Mouse (Mus musculus) forebrain, embryonic 14.5 days (tissue): Measurements from ENCODE around the gene Ccl26. TPM values are rescaled to one million over a fixed set of nuclear protein-coding genes. Genes with fewer than 3 reads are reported as not detected.

Experiments
- ATAC-seq: fragments of 200-750 bp; cut with Nextera tagmentation; 2 replicates; pipeline ENCODE4 v1.8.0; 2017; ENCODE audit warnings: mild to moderate bottlenecking, moderate library complexity
- DNase-seq: peaks from one replicate; pipeline ENCODE4 v3.0.0-alpha.2; 2015; ENCODE audit warnings: low spot score
- H3K27ac ChIP-seq: fragments of 300-500 bp; sonication (generic); 2 replicates; pipeline ENCODE4 v1.5.1; 2014; ENCODE audit warnings: low read depth, mild to moderate bottlenecking, control low read depth, low read length, moderate library complexity
- H3K27me3 ChIP-seq: fragments of 300-500 bp; sonication (generic); replicated peaks from 2 replicates; pipeline ENCODE4 v1.6.1; 2014; ENCODE audit warnings: low read length, control low read depth, mixed read lengths; ENCODE audit not compliant: control insufficient read depth, insufficient read depth
- H3K36me3 ChIP-seq: fragments of 300-500 bp; sonication (generic); 2 replicates; pipeline ENCODE4 v1.6.1; 2014; ENCODE audit warnings: low read length, control low read depth; ENCODE audit not compliant: control insufficient read depth, insufficient read depth
- H3K4me1 ChIP-seq: fragments of 300-500 bp; sonication (generic); 2 replicates; pipeline ENCODE4 v1.6.1; 2014; ENCODE audit warnings: antibody characterized with exemption, low read length, control low read depth; ENCODE audit not compliant: control insufficient read depth, insufficient read depth
- H3K4me2 ChIP-seq: fragments of 300-500 bp; sonication (generic); 2 replicates; pipeline ENCODE4 v1.6.1; 2014; ENCODE audit warnings: mild to moderate bottlenecking, control low read depth, low read length
- H3K4me3 ChIP-seq: fragments of 300-500 bp; sonication (generic); 2 replicates; pipeline ENCODE4 v1.5.1; 2014; ENCODE audit warnings: low read depth, low read length, control low read depth
- H3K9ac ChIP-seq: fragments of 300-500 bp; sonication (generic); 2 replicates; pipeline ENCODE4 v1.6.1; 2014; ENCODE audit warnings: mild to moderate bottlenecking, low read length, control low read depth, moderate library complexity
- H3K9me3 ChIP-seq: fragments of 300-500 bp; sonication (generic); replicated peaks from 2 replicates; pipeline ENCODE4 v1.6.1; 2016; ENCODE audit warnings: low read length, control low read depth, mixed read lengths; ENCODE audit not compliant: control insufficient read depth
- WGBS: fragments of 180-500 bp; shearing (Covaris S2); extraction: QIAGEN DNeasy Blood & Tissue Kit; methylation state at CpG from one replicate; pipeline ENCODE4 v1.1.7; 2014; 5-methylcytosine and 5-hydroxymethylcytosine counted together
- polyA plus RNA-seq: library from polyadenylated mRNA; unstranded; fragments of >200 nt; fragmentation: Nextera tagmentation; extraction: Ambion mirVana; gene quantifications from 2 replicates; pipeline ENCODE4 v1.2.1, GENCODE M21; 2014

Gene Ccl26
- polyA plus RNA-seq, 1 experiment from 2014 or later = not detected

DNA sequence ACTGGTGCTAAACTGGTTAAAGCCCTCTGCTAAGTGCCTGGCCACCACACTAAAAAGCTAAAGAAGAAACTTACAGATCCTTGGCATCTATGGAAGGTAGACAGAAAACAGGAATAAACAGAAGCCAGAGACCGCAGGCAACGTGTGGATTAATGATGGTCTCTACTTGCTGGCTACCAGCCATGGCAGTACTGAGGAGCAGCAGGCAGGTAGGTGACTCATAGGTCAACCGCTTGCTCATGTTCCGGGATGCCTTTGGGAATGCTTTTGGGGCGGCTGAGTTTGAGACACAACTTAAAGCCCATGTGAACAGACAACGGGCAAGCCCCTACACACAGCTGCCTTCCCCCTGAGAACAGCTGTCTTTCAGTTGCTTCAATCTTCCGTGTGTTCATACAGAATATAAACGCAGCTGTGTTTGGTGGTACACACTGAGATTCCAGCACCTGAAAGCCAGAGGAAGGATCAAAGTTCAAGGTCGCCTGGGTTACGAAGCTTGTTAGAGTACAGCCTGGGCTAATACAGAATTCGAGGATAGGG, 32.0 kb downstream of the Ccl26 start:
- ATAC-seq = no peak

DNA sequence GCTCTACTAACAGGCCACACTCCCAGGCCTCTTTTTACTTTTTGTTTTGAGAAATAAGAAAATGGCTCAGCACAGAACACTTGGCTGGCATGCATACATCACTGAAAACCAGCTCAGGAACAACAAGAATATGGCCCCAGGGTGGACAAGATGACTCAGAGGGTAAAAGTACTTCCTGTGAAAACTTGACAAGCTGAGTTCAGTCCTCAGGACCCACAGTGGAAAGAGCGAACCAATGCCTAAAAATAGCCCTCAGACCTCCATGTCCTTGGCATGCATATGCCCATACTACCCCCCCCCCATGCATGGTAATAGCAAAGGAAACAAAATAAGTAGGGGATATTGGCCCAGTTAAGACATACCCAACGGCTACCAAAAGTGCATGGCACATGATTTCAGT, 33.4 kb downstream of the Ccl26 start:
- Histone ChIP-seq H3K27ac (no peak overlapping the region), H3K36me3 (no peaks in the 10 kb centered on the region), H3K27me3 (no peaks in the 10 kb centered on the region), H3K4me2 (no peak overlapping the region), H3K9me3 (no peaks in the 10 kb centered on the region), H3K4me1 (no peaks in the 10 kb centered on the region), H3K9ac (no peak overlapping the region), H3K4me3 (no peak overlapping the region)
- ATAC-seq (no peak), DNase-seq (no peak)
- 92% methylated on average over 2 of the region's 2 CpGs for WGBS

More for the DNA sequence above, 32.0 kb downstream of the Ccl26 start:
- Histone ChIP-seq H3K4me3 (no peak overlapping the region), H3K27me3 (no peaks in the 10 kb centered on the region), H3K4me1 (no peaks in the 10 kb centered on the region), H3K9me3 (no peaks in the 10 kb centered on the region), H3K4me2 (no peak overlapping the region), H3K27ac (no peak overlapping the region), H3K36me3 (no peaks in the 10 kb centered on the region), H3K9ac (no peak overlapping the region)
- DNase-seq = no peak
- WGBS = 85% methylated on average over 11 of the region's 11 CpGs

DNA sequence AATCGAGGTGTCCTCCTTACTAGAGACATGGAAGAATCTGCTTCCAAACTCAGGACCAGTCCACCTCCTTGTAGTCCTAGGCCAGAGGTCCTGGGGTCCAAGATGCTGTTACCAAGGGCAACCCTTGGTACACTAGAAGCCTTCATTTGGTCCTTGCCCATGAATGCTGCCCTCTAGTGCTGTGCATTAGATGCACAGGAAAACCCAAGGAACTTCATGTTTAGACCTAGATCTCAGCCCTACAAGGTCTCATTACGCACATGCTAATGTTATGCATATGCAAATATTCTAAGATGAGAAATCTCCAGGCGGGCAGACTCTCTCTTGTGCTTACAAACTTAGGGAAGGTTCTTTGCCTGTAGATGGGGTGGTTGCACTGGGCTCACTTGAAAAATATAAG, 34.1 kb downstream of the Ccl26 start:
- no peak overlapping the region for H3K4me2 ChIP-seq
- no peak overlapping the region for H3K4me3 ChIP-seq
- H3K27me3 ChIP-seq = no peaks in the 10 kb centered on the region
- H3K9ac ChIP-seq = no peak overlapping the region
- no peaks in the 10 kb centered on the region for H3K9me3 ChIP-seq
- no peaks in the 10 kb centered on the region for H3K36me3 ChIP-seq
- no peaks in the 10 kb centered on the region for H3K4me1 ChIP-seq
- no peak for DNase-seq
- no peak for ATAC-seq
- H3K27ac ChIP-seq = no peak overlapping the region
- 70% methylated on average over 3 of the region's 3 CpGs for WGBS

DNA sequence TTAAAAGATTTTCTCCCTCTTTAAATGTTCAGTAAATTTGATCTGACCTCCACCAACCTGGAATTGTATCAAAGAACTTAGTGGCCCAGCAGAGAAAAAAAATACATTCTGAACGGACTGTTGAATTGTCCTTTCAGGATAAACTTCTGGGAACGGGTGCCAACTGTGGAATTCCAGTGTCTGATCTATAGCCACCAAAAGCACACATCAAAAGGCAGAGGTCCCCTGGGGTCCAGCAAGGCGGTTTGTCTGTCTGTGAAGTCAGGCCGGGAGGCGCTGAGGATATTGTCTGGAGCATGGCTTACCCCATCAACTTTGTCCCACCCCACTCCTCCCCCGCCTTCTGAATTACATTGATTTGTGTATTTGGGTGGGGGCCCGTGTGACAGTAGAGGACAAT, 35.4 kb downstream of the Ccl26 start:
- Histone ChIP-seq H3K4me3 (no peak overlapping the region), H3K9me3 (no peaks in the 10 kb centered on the region), H3K27ac (no peak overlapping the region), H3K36me3 (no peaks in the 10 kb centered on the region), H3K4me2 (no peak overlapping the region), H3K4me1 (no peaks in the 10 kb centered on the region), H3K27me3 (no peaks in the 10 kb centered on the region), H3K9ac (no peak overlapping the region)
- 40% methylated on average over 7 of the region's 7 CpGs for WGBS
- DNase-seq (no peak), ATAC-seq (no peak)

DNA sequence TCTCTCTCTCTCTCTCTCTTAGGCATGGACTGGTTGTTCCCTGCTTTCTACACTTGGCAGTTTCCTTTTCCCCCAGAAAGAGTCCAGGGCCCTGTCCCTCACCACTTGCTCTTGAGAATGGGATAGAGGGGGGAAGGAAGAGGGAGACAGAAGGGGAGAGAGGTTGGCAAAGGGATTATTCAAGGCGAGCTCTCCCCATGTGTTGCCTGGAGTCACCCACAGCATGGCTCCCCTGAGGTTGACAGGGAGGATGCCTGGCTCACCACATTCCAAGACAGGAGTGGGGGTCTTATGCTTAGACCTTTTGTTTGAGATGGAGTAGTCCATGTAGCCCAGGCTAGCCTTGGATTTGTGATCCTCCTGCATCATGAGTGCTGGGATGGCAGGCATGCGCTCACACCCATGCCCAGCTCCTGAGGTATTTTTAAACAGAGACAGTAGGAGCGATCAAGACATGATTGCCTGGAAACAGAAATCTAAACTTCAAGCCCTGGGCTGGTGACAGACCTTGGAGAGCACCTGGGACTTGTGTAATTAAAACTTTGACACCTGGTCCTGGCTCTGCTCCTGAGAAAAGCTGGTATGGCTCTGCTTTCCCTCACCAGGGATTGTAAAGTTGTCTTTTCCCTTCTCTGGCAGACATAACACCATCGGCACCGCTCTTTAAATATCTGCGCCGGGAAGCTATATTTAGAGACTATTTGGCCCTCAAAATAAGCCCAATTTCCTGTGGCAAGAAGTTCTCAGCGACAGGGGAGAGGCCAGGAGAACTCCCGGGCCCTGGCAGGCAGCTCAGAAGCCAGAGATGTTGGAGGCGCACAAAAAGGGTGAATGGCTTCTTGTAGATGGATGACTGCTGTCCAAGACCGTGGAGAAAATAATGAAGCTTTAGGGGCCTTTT, 38.5 kb downstream of the Ccl26 start:
- WGBS = 87% methylated on average over 11 of the region's 11 CpGs
- DNase-seq = no peak

DNA sequence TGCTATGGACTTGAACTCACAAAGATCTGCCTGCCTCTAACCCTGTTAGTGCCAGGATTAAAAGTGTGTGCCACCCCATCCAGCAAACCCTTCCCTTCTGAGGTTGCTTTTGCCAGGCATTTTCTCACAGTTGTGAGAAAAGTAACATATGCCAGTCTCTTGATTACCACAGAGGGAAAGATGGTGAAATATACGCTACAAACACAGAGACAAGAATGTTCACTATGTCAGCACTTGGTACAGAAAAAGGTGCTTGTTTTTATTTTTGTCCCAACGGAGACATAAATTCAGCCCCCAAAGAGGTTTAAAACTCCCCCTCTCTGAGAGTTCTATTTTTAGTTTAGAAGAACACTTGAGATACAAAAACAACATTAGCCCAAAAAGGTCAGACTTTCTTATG, 39.3 kb downstream of the Ccl26 start:
- ATAC-seq (no peak), DNase-seq (peak; percentile 16)
- no peak overlapping the region for H3K27ac ChIP-seq
- no peaks in the 10 kb centered on the region for H3K4me1 ChIP-seq
- H3K36me3 ChIP-seq = no peaks in the 10 kb centered on the region
- 89% methylated on average over 2 of the region's 2 CpGs for WGBS
- no peaks in the 10 kb centered on the region for H3K9me3 ChIP-seq
- no peak overlapping the region for H3K9ac ChIP-seq
- no peaks in the 10 kb centered on the region for H3K27me3 ChIP-seq
- H3K4me3 ChIP-seq = no peak overlapping the region
- H3K4me2 ChIP-seq = no peak overlapping the region

More for the DNA sequence above, 38.5 kb downstream of the Ccl26 start:
- Histone ChIP-seq H3K4me3 (no peak overlapping the region), H3K36me3 (no peaks in the 10 kb centered on the region), H3K4me2 (no peak overlapping the region), H3K27ac (no peak overlapping the region), H3K9ac (no peak overlapping the region), H3K4me1 (no peaks in the 10 kb centered on the region), H3K27me3 (no peaks in the 10 kb centered on the region), H3K9me3 (no peaks in the 10 kb centered on the region)
- ATAC-seq = no peak

DNA sequence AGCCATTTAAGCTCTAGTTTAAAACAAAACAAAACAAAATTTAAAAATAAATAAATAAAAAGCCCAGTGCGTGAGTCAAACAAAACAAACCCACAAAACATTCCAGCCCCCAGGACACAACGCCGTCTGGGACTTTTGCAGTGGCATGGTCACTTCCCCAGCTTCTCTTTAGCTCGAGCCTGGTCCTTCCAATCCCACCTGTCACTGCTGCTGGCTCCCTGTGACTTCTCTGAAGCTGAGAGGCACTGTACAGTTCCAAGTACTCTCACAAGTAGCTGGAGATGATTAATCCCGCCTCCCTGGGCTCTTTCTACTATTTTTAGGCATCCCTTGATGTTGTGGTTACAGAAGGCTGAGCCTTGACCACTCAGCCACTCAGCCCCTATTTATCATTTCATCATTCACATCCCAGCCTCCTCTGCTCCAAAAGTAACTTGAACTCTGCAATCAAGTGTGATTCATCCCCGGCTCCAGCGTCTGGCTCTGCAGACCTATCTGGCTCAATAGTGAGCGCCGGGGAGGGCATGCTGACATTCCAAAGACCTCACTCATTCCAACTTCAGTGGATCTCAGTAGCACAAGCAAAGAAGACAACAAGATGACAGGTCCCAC, 41.2 kb downstream of the Ccl26 start:
- Histone ChIP-seq H3K4me3 (no peak overlapping the region), H3K4me2 (no peak overlapping the region), H3K27me3 (no peaks in the 10 kb centered on the region), H3K4me1 (no peaks in the 10 kb centered on the region), H3K36me3 (no peaks in the 10 kb centered on the region), H3K9ac (no peak overlapping the region), H3K27ac (no peak overlapping the region), H3K9me3 (no peaks in the 10 kb centered on the region)
- no peak for DNase-seq
- ATAC-seq = no peak
- 89% methylated on average over 9 of the region's 9 CpGs for WGBS

DNA sequence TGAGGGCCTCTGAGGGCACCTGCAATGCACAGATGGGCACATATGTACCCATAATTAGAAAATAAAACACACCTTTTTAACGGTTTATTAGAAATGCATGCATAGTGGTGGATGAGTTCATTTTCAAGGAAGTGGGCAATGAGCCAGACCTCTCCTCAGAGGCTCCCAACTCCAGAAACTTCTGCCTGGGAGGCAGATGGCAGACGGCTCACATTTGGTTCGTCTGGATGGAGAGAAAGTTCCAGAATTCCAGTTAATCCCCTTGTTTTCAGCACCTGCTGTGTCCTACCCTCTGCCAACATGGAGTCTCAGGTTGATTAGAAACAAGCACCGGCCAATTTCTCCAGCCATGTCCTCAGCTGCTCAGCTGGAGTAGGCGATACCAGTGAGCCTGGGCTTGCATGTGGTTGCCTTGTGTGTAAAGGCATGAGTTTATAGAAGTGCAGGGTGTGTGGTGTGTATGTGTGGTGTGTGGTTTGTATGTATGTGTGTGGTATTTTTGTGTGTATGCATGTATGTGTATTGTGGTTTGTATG, 46.0 kb downstream of the Ccl26 start:
- Histone ChIP-seq H3K27me3 (no peaks in the 10 kb centered on the region), H3K4me3 (no peak overlapping the region), H3K36me3 (no peaks in the 10 kb centered on the region), H3K4me1 (no peaks in the 10 kb centered on the region), H3K27ac (no peak overlapping the region), H3K9ac (no peak overlapping the region), H3K9me3 (peaks cover 9% of the 10 kb centered on the region; the same call in 1 of the 2 replicates), H3K4me2 (no peak overlapping the region)
- 76% methylated on average over 5 of the region's 5 CpGs for WGBS
- no peak for ATAC-seq
- DNase-seq = peak; percentile 63
